Mouse (Mus musculus): Measurements from ENCODE around the gene Ddx25.

The Ddx25 gene

GRCm38 (mm10) chr9:35493733-35494092 is 64.6 kb downstream of the Ddx25 start:
- no peak for DNase-seq (ENCODE audit: low spot score)

GRCm38 (mm10) chr9:35493033-35493732 is 65.1 kb downstream of the Ddx25 start:
- no peak for DNase-seq (ENCODE audit: low spot score)

GRCm38 (mm10) chr9:35491109-35491866 is 67.0 kb downstream of the Ddx25 start:
- no peak for DNase-seq (ENCODE audit: low spot score)

GRCm38 (mm10) chr9:35488496-35488895 is 69.8 kb downstream of the Ddx25 start:
- DNase-seq (ENCODE audit: low spot score): no peak

Measured in layer of hippocampus, adult 9-10 months (tissue).